Mouse (Mus musculus) kidney, adult 18-20 months (tissue): ENCODE measurements around the gene Pde4dip.
A peak's percentile ranks its signal among the peaks of the same experiment; 100 is the strongest.

Experiments used
- DNase-seq: peaks from one replicate; pipeline ENCODE4 v3.0.0; 2021

Gene Pde4dip

GRCm38 (mm10) chr3:97682576-97682975 is 205.9 kb downstream of the Pde4dip start:
- DNase-seq = no peak

- no peak for DNase-seq
These were observed 206.4 kb downstream of the Pde4dip start for GRCm38 (mm10) chr3:97682159-97682502.

DNA sequence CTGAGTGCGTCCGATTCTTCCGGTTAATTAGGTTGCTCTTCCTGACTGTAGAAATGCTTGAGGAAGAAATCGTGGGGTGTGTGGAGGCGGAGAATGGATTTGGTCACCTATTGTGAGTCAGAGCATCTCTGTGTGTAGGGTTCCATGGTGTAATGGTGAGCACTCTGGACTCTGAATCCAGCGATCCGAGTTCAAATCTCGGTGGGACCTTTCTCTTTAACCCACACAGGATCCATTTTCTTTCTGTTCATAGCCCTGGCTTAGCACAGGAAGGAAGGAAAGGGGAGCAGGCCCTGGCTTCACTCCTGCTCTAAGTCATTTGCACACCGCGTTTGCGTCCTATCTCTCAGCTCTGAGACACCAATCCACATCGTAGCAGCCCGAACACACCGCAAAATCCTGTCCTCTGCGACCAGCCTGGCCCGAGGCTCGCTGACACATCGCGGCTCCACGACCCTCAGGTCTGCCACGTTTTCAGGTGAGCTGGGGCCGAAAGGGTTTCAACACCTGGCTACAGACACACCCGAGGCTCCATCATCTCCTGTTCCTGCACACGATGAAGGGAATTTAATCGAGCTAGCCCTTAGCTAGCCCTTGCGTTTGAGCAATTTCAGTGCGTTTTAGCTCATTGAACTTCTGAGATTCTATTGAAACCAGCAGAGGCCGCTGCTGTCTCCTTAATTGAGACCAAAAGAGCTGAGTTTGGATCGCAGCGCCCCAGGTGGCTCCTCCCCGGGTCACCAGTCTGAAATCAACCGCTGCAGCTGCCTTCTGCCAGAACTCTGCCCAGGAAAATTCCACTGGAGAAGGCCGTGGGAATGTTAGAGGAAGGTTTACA is 207.0 kb downstream of the Pde4dip start:
- DNase-seq = peak; percentile 82

DNA sequence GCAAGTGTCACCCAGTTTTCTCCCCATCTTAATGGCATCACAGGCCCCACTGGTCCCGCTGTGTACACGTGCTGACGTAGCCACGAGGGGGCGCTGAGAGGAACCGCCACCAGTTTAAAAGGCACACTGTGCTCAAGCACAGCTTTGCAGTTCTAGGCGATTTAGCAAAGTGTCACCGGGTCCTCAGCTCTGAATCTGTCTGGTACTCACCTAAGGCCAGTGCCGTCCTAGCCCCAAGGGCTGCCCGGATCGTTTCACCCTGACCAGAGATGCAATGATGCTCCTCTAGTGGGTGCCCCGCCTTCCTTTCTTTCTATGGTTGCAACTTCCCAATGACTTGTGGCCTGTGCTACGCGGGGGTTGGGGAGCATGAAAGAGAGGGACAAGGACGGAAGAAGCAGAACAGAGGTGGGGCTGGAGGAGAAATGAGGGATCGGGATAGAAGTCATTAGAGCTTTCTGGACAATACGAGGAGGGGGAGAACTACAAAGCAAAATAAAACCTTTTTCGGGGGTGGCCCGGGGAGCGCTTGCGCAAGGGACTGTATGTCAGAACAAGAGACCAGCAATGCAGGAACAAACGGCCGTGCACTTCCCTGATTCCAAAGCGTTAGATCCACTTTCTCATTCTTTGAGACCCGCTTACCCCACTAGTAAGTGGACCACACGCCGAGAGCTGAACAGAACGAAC is 207.7 kb downstream of the Pde4dip start:
- DNase-seq = peak; percentile 86

GRCm38 (mm10) chr3:97678416-97678815 is 210.1 kb downstream of the Pde4dip start:
- no peak for DNase-seq

GRCm38 (mm10) chr3:97676126-97676525 is 212.4 kb downstream of the Pde4dip start:
- no peak for DNase-seq

DNA sequence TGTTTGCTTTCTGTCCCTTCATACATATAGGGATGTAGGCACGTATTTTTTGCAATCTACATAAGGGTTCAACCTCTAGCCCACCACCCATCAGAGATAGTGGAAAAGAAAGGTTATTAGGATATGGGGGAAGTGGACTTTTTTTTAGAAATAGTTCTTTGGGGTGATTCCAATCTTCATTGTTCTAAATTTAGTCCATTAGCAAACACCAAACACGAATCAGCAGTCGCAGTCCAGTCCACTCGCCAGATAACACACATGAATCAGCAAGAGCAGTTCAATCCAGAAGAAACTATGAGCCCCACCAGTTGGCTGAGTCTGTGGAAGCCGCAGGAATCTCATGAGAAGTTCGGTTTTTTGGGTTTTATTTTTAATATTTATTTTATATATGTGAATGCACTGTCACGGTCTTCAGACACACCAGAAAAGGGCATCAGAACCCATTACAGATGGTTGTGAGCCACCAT is 213.8 kb downstream of the Pde4dip start, which contains the start of gene Gm17651:
Gene Gm17651, minus strand, starts transcription at position 51 of the 467 bp plus-strand sequence.
- no peak for DNase-seq

GRCm38 (mm10) chr3:97667093-97667675 is 221.3 kb downstream of the Pde4dip start:
- DNase-seq = no peak

- DNase-seq = no peak
These were observed 222.4 kb downstream of the Pde4dip start for GRCm38 (mm10) chr3:97666154-97666553.

DNA sequence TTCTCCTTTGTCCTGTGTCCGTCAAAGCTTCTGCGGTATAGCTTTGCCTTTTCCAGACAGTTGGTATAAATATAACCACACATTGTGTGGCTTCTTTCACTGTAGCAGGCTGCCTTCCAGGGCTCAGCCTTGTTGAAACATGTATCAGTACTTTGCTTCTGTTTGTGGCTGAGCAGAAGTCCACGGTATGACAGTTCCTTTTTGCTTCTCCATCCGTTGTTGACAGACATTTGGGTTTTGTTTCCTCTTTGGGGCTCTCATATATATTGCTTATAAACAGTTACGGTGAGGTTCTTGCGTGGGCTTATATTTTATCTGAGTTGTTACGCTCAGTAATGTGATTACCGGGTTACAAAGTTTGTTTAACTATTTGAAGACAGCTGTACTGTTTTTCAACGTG is 223.0 kb downstream of the Pde4dip start:
- no peak for DNase-seq

DNA sequence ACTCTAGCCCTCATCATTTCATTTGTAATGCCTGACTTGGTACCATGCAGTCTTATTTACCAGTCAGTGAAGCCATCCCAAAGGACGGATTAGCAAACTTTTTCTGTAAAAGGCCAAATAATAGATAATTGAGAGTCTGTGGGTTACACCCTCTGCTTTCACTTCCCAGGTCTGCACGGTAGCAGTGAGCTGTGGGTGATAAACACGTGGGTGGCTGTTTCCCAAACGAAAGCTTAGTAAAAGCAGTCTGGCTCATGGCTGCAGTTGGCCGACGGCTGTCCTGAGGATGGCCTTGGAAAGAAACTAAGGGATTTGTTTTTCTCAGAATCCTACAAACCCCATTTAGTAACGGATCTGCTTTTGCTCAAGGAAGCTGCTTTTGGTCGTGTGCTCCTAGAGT is 227.3 kb downstream of the Pde4dip start:
- no peak for DNase-seq

- DNase-seq = no peak
These were observed 228.8 kb downstream of the Pde4dip start for GRCm38 (mm10) chr3:97659746-97660145.

DNA sequence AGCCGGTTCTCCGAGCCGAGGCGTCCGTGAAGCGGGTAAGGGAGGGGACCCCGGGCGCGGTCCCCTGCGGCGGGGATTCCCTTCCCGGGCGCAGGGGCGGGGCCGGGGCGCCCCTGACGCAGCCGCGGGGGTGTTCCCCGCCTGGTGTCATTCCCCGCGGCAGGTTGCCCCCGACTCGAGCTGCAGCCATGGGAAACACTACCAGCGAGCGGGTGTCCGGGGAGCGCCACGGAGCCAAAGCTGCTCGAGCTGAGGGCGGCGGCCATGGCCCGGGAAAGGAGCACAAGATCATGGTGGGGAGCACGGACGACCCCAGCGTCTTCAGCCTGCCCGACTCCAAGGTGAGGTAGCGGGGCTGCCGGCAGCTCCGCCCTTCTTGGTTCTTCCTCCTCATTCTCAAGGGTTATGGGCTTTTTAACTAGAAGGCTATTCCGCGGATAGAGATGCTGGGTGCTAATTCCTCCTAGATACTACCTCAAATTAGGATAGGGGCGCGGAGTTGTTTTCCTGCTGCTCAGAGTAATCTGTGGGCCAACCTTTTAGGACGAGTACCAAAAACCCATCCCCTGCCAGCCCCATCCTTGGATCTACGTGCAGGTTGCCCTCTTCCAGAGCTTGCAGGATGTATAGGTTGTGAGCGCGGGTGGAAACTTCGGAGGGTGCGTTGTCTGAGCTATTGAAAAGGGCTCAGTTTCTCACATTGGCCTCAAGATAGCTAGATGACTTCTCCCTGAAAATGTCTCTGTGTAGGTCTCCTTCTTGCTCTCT is 229.9 kb downstream of the Pde4dip start:
- no peak for DNase-seq

DNA sequence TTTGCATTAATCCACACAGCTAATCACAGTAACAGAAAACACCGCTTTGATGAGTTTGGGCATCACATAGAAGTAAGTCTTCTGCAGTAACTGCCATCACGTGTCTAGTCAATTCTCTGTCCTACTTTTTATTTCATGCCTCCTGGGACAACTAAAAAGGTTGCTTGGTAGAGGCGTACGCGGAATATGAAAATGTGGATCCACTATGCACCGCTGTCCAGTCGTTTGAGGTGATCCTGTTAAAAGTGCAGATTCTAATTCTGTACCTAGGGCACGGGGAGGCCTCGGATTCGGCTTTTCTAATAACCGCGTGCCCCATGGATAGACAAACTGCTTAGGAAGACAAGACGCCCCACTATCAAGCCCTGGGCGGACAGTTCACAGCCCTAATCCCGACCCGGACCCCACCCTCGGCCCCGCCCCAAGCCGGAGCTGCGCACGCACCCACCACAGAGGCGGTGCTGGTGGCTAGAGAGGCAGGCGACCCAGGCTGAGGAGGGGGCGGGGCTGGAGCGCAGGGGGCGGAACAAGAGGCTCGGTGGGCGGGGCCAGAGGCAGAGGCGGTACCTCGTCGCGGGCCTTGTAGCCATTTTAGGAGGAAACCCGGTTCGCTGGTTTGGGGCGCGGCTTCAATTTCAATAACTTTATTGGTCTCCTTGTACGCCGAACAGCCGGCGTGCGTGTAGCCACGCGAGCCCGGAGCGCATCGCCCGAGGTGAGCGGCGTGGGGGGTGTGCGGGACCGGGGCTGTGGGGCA is 230.7 kb downstream of the Pde4dip start, which contains the start of gene Prkab2:
Gene Prkab2, plus strand, starts transcription at position 539 of the 757 bp plus-strand sequence.
- peak; percentile 99 for DNase-seq

DNA sequence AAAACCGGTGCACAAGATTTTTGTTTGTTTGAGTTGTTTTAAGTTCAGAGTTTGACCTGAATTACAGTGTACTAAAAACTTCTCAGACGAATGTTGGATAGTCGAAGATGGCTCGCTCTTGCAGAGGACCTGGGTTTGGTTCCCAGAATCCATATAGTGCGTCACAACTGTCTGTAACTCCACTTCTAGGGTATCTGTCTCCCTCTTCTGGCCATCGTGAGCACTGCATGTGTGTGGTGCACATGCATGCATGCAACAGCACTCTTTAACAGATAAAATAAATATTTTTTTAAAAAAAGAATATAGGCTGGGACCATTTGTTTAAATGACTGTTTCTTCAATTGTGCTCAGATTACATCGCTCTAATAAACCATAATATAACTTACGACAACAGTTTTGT is 233.6 kb downstream of the Pde4dip start:
- DNase-seq = peak; percentile 47

- DNase-seq = no peak
These were observed 234.7 kb downstream of the Pde4dip start for GRCm38 (mm10) chr3:97653781-97654180.

DNA sequence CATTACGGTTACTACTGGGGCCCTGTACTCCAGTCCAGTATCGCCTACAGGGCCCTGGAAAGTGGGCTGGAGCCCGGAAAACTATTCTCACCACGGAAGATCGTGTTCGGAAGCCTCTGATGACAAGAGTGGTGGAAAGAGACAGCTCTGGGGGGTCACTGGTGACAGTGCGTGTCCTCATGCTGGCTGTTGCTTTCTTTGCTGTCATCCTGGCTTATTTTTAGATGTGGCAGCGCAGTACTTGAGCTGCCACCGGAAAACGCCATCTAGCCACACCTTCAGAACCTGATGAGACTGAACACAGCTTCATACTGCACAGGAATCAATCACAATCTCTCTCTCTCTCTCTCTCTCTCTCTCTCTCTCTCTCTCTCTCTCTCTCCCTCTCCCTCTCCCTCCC is 236.9 kb downstream of the Pde4dip start:
- DNase-seq = no peak

GRCm38 (mm10) chr3:97649469-97649868 is 239.0 kb downstream of the Pde4dip start:
- no peak for DNase-seq

- DNase-seq = no peak
These were observed 239.5 kb downstream of the Pde4dip start for GRCm38 (mm10) chr3:97649022-97649421.

DNA sequence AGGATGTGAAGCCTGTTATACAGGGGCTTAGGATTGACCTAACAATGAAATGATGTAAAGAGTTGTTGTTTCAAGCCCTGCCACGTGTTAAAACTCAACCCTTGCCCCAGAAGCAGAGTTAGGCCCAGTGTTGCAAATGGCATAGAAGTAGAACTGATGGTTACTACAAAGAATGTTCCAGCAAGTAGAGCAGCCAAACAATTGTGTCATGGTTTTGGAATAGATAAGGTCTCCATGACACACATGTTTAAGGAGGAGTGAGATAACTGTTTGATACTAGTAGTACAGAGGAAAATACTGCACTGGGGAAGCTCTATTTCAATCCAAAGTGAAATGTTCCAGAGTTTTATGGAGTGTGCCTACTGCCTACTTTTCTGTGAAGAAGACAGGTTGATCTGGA is 240.0 kb downstream of the Pde4dip start:
- no peak for DNase-seq

DNA sequence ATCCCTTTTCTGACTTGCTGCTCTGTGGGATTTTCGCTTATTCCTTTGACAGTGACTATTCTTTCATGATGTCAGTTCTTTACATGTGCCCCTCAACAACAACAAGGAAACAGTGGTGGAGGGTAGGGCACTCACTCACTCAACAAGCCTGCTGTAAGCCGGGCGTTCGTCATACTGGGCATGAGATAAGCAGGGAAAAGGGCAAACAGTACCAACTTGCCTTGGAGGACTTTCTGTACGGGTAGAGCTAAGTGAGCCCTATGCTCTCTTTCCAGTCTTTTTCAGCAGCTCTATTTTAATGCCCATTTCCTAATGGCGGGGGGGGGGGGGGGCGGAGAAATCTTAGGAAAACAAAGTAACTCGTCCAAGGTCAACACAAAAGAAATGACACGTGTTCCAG is 246.5 kb downstream of the Pde4dip start:
- DNase-seq = no peak

- no peak for DNase-seq
These were observed 247.1 kb downstream of the Pde4dip start for GRCm38 (mm10) chr3:97641396-97641795.
